Mouse (Mus musculus) E14TG2a.4 (cell line): ENCODE data around the gene Strip1.

ENCODE experiments used
- CTCF ChIP-seq: conservative IDR thresholded peaks from 2 replicates; pipeline ENCODE4 v1.5.1; 2014; ENCODE audit warnings: low read length
- NANOG ChIP-seq: IDR thresholded peaks from 2 replicates; pipeline ENCODE4 v1.6.1; 2014; ENCODE audit warnings: borderline replicate concordance, low read length, mixed read lengths

GRCm38 (mm10) chr3:107595938-107596461 is 35.5 kb downstream of the Strip1 start:
- no peak for TF ChIP-seq NANOG
- no peak for TF ChIP-seq CTCF
